Mouse (Mus musculus): ENCODE measurements at regions not wholly inside any gene's neighbourhood (a gene's known extent, or its start where the extent isn't known, plus 50 kb on each side); places are given as distances from the start of the nearest gene placed in this dataset.

GRCm38 (mm10) chr16:72152920-72153319, 155.2 kb upstream of the Robo1 start:
- intact Hi-C loops (cut with DNase I): no loop called here
- no peak for DNase-seq

GRCm38 (mm10) chr16:72157913-72158312, 150.2 kb upstream of the Robo1 start:
- intact Hi-C loops (cut with DNase I): loop anchor here (2.0 kb wide), 1 partner anchor 301 kb away; no protein-coding TSS in a partner anchor
- no peak for DNase-seq

- intact Hi-C loops (cut with DNase I): loop anchor here (2.0 kb wide), 1 partner anchor 303 kb away; no protein-coding TSS in a partner anchor
- DNase-seq: no peak
These were observed 148.7 kb upstream of the Robo1 start for GRCm38 (mm10) chr16:72159411-72159810.

GRCm38 (mm10) chr16:72175727-72176126, 132.4 kb upstream of the Robo1 start:
- intact Hi-C loops (cut with DNase I): no loop called here
- DNase-seq: no peak

GRCm38 (mm10) chr16:72194320-72194719, 113.8 kb upstream of the Robo1 start:
- no peak for DNase-seq
- intact Hi-C loops (cut with DNase I): no loop called here

- intact Hi-C loops (cut with DNase I): loop anchor here (2.0 to 5.0 kb wide), 2 partner anchors 762 to 963 kb away; no protein-coding TSS in a partner anchor
These were observed 92.6 kb upstream of the Robo1 start for GRCm38 (mm10) chr16:72215360-72216013.

GRCm38 (mm10) chr16:72218021-72218420, 90.1 kb upstream of the Robo1 start:
- intact Hi-C loops (cut with DNase I): loop anchor here (5.0 kb wide), 1 partner anchor 759 kb away; no protein-coding TSS in a partner anchor
- no peak for DNase-seq

More at GRCm38 (mm10) chr16:72215360-72216013, 92.6 kb upstream of the Robo1 start:
- peak; percentile 74 for DNase-seq

GRCm38 (mm10) chr16:72221912-72222502, 86.1 kb upstream of the Robo1 start:
- intact Hi-C loops (cut with DNase I): no loop called here
- DNase-seq: peak; percentile 51

- intact Hi-C loops (cut with DNase I): no loop called here
- no peak for DNase-seq
These were observed 84.2 kb upstream of the Robo1 start for GRCm38 (mm10) chr16:72223860-72224259.

GRCm38 (mm10) chr16:72225157-72225880, 82.8 kb upstream of the Robo1 start:
- DNase-seq: no peak
- intact Hi-C loops (cut with DNase I): no loop called here

- intact Hi-C loops (cut with DNase I): no loop called here
- DNase-seq: no peak
These were observed 73.7 kb upstream of the Robo1 start for GRCm38 (mm10) chr16:72234366-72234765.

GRCm38 (mm10) chr16:72239631-72240030, 68.5 kb upstream of the Robo1 start:
- intact Hi-C loops (cut with DNase I): no loop called here
- DNase-seq: no peak

GRCm38 (mm10) chr16:72256388-72256787, 51.7 kb upstream of the Robo1 start:
- DNase-seq: no peak
- intact Hi-C loops (cut with DNase I): no loop called here

All from left cerebral cortex, postnatal 4 days (tissue).